Mouse (Mus musculus): ENCODE measurements around the gene Grin2a.

Grin2a gene

DNA sequence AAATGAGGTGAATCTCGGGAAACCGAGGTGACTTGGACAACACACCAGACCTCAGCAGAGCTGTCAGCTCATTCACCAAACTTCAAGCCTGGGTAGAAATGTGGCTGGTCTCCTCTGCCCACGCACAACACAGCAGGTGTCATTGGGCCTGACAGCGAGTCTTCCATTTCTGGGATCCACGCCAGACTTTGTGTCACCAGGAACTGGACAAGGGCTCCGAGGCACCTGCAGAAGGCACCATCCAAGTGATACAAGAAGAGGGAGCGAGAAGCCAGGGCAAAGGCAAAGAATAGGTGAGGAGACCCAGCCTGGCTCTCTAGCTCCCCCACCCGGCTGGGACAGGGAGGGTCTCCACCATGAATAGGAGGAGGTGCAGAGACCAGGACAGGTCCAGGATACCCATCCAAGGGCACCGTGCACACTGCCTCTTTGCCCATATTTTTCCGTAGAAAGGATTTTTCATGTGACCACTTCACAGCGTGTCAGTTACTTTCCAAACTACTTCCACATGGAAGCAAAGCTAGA lies 244.3 kb downstream of the Grin2a start:
- no peak for DNase-seq (ENCODE audit: low spot score)

DNA sequence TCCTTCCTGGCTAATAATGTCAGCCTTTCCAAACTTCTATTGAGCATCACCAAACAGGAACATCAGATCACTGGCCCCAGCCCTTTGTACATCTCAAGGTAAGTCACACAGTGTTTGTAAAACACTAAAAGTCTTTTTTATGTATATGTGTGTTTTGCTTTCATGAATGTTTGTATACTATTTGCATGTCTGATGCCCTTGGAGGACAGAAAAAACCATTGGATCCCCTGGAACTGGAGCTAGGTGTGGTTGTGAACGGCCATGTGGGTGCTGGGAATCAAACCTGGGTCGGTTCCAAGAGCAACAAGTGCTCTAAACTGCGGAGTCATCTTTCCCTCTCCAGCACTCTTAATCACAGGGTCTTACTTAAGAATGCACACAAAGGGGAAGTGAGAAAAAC lies 245.7 kb downstream of the Grin2a start:
- no peak for DNase-seq (ENCODE audit: low spot score)

DNA sequence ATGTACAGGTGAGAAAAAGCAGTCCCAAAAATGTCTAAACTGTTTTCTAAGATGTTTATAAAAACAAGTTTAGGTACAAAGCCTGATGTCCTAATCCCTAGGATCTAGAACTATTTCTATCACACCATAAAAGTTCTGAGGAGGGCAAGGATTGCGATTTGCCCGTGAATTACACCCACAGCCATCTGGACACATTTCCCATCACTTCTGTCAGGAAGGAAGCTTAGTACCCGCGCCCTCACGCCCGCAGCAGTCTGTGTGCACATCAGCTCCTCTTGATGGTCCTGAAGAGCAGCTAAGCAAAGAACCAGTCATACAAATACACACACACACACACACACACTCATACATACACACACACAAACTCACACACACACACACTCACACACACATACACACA lies 252.9 kb downstream of the Grin2a start:
- DNase-seq (ENCODE audit: low spot score), result no peak

DNA sequence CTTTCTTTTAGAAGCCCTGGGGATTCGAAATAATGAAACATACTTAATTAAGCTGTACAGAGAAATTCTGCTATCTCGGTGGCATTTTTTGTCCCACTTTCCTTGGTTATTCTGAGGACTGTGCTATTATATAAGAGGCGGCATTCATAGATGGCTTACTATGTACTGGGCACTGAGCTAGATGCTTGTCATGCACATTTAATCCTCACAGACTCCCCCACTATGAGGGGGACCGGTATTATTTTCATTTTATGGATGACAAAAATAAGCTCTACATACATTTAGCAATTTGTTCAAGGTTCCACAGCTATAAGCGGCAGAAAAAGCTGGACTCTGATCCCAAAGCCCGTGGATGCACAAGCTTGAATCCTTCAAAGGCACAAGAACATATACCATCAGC lies 256.7 kb downstream of the Grin2a start:
- DNase-seq (ENCODE audit: low spot score), result no peak

DNA sequence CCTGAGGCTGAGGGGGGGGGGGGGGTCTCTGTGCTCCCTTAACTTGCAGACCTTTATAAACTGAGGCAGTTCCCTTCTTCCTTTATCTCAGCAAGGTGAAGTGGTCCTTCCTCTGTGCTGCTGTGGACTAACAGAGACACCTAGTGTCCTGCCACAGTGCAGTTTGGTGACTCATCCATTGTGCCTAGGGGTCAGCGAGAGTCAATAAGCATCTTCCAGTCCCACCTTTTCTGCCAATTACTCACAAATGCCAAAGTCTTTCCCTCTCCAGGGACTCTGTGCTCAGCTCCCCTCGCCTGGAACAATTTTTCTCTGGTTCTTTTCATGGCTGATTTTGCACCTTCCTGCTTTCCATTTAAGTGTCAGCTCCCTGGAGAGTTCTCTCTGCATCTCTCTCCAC lies 258.2 kb downstream of the Grin2a start:
- DNase-seq (ENCODE audit: low spot score), result no peak

DNA sequence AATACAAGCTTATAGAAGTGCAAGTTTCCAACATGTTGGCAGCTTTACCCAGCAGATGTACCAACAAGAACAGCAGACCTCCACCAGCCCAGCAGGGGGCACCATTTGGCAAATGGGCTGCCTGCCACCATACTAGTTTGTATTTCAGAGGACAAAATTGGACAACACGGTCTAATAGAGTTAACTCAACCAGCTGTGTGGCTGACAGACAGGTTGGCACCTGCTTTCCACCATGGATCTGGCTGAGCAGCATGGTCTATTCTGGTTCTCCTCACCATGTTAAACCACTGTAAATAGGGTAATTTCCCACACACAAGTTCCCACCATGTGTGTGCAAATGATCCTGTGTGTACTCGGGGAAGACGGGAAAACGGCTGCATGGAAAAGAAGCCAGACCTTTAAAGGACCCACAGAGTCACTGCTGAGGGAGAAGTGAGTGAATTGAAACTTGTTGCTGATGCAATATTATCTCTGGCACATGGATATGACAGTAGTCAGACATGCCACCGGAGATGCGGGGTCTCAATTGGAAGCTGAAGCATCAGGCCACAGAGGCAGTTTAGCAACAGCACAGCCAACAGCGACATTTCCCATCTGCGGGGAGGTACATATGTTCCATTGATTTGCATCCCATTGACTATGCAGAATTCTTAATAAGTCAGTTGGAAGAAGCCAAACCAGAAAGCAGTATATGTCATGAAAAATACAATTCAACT lies 259.8 kb downstream of the Grin2a start:
- DNase-seq (ENCODE audit: low spot score), result no peak

DNA sequence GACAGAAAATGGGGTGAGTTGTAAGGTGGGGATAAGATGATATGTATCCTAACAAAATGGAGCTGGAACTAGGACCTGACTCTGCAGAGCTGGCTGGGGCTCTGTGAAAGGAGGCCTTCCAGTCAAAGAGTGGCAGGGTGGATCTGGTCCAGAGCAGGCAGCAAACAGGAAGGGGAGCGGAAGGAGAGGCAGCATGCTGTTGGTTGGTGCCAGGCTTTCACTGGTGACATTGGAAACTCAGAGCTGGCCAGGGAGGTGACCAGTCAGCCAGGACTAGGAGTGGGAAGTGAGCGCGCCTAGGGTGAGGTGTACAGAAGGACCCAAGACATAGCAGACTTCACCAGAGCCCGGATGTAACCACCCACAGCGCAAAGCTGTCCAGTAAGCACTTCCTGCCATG lies 267.8 kb downstream of the Grin2a start:
- no peak for DNase-seq (ENCODE audit: low spot score)

DNA sequence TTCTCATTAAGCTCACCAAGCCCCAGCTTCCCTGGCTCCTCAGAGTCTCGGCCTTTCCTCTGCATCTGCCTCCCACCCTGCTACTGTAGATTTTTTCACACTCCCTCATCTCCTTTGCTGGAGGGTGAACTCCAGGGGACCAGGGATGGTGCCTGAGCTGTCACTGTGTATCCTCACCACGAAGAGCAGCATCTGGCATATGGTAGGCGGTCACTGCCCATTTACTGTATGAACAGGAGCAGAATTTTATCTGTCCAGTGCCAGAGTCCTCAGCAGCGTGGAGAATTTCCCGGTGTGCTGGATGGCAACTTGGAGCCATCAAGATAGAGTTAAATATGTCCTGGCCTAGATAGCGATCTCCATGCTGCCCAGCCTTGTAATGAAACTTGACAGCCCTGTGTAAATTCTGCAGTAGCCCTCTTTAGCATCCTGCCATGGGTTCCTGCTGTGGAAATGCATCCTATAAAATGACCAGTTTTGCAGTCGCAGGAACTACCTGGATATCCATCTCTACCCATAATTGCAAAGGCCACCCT lies 269.7 kb downstream of the Grin2a start:
- DNase-seq (ENCODE audit: low spot score), result no peak

DNA sequence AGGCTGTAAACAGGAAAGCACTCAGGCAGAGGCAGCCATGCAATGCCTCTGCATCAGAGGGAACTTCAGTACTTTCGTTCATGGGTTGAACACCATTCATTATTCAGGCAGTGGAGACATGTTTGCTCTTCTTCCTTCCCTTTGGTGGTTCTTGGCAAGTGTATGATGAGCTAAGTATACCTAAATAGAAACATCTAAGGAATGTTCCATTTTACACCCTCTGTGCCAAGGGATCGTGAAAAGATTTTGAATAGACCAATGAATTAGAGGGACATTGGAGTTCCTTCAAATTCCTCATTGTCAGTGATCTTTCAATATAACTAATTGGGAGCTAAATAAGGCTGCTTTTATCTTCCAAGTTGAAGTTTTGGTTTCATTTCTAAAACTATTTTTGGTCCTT lies 284.0 kb downstream of the Grin2a start:
- no peak for DNase-seq (ENCODE audit: low spot score)

DNA sequence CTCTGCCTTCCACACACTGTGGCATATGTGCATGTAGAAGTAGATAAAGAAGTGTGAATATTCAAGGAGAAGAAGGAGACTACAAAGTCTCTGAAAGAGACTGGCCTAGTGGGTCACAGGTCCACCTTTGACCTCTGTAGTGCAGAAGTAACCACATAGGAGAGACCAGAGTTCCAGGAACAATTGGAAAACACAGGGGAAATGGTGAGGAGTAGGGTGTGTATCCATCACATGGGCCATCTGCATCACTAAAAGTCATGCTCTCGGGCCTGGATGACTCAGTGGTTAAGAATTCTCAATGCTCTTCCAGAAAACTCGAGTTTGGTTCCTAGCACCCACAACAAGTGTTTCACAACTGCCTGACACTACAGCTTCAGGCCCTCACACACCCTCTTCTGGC lies 285.4 kb downstream of the Grin2a start:
- no peak for DNase-seq (ENCODE audit: low spot score)

DNA sequence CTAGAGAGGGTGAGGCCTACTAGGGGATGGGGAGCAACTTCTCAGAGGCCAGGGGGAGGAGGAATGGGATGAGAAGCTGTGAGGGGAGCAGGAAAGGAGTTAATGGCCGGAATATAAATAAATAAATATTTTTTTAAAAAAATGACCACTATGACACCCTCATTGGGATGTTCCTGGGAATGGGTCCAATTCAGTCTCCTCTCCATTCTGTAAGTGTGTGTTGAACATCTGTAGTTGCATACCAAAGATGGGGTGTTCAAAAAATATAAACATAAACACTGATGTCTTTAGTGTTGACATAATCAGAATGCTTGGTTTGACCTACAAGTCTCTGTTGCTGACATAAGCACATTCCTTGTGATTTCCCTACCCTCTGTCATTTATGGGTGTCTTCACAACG lies 298.2 kb downstream of the Grin2a start:
- DNase-seq (ENCODE audit: low spot score), result no peak

DNA sequence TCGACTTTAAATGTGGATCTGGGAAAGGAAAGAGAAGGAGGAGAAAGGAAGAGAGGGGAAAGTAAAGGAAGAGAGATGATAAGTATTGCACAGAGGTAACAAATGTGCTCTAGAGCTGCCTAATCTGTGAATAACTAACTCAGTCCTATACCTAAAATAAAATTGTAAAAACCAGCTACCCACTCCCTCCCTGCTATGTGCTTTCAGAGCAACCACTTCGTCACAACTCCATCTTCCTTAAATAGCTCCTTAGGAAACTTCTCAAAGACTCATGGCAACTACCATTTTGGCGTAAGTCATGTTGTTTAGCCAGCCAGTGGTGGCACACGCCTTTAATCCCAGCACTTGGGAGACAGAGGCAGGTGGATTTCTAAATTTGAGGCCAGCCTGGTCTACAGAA lies 301.3 kb downstream of the Grin2a start:
- DNase-seq (ENCODE audit: low spot score), result no peak

DNA sequence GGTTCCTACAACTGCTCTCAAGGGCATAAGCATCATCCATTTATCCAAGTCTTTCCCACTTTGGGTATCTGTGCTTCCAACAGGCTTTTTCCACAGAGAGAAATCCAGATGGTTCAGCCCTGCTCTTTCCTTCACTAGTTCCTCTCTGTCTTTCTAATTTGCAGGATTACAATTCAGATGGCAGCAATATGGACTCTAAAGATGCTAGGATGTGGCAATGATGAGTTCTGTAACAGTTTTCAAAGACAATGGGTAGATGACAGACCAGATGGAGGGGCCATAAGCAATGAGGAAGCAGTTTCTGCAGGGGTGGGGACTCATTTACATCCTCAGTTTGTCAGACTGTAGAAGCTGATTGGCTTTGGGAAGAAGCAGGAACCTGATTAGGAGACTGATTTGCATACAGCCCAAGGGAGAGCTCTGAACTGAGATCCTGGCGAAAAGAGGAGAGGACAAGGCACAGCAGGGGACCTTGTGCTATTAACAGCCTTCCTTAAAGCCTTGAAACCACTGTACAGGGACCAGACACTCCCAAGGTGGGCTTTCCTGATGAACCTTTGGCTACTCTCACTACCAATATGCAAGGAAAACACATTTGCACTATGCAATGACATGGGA lies 306.7 kb downstream of the Grin2a start:
- DNase-seq (ENCODE audit: low spot score), result no peak

DNA sequence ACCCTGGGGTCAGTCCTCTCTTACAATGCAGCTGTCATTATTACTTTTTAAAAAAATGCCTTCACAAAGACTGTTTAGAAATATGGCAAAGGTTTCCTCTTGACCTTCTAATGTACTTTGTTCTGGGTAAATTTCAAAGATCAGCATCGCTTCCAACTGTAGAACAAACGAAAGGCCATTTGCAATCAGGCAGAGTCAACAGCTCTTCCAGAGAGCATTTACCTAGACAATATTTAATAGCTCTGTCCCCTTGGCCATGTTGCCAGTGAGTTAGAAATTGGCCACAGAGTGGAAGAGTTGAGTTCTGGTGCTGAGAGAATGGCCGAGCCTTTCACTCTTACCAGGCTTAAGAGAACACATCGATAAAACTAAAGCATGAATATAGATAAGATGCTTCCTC lies 314.8 kb downstream of the Grin2a start:
- DNase-seq (ENCODE audit: low spot score), result no peak

DNA sequence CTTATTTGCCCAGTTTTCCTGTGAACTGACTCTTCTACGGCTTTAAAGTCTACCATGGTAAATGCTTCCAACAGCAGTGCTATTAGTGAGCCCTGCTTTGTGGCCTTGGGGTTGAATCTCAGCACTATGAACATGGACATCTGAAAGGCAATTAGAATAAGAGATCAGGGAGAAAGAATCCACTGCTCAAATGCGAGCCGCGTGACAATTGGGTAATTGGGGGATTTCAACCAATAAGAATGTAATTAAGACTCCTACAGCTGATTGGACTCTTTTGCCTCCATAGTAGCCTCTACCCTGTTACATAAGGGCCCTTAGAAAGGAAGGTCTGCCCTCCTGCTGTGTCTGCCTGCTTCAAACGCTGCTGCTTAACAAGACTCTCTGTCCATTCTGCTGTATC lies 315.4 kb downstream of the Grin2a start:
- DNase-seq (ENCODE audit: low spot score), result no peak

DNA sequence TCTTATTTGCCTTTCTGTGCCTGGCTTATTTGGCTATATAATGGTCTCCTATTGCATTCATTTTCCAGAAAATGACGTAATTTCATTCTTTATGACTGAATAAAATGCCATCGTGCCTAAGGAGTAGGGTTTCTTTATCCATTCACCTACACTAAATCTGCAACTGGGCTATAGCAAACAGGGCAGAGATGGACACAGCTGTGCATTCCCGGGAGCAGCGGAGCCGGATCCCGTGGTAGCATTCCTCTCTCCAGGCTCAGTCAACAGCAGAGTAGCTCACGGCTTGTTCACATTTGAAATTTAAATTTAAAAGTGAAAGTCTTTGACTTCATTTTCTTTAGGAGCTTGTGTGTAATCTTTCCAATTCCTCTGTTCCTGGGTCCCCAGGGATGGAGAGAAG lies 316.6 kb downstream of the Grin2a start:
- no peak for DNase-seq (ENCODE audit: low spot score)

DNA sequence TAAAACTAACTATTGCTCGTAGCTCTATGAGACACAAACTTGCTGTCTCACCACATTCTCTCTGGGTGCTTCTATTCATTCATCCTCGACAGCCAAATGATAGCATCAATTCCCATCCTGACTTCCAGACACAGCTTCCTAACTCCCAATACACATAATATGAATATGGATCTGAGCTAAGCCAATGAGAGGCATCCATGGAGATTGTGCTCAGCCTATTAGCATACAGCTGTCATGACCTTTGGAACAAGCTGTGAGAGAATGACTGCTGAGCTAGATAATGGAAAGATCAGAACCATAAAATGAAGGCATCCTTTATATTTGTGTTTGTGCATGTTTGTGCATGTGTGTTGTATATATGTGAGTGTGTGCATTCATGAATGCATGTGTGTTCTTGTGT lies 323.0 kb downstream of the Grin2a start:
- DNase-seq (ENCODE audit: low spot score), result no peak

DNA sequence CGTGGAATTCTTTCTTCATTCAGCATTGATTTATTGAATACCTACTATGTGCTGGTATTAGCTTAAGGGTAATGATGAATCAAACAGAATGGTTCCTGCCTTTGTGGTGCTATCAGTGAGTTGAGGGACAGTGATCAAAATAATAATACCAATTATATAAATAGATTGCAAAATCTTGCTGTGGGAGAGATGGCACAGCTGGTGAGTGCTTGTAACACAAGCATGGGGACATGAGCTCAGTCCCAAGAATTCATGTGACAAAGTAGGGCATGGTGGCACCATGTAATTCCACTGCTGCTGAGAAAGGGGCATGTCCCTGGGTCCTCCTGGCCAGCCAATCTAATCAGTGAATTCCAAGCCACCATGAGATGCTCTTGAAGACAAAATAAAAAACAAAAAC lies 324.1 kb downstream of the Grin2a start:
- no peak for DNase-seq (ENCODE audit: low spot score)

DNA sequence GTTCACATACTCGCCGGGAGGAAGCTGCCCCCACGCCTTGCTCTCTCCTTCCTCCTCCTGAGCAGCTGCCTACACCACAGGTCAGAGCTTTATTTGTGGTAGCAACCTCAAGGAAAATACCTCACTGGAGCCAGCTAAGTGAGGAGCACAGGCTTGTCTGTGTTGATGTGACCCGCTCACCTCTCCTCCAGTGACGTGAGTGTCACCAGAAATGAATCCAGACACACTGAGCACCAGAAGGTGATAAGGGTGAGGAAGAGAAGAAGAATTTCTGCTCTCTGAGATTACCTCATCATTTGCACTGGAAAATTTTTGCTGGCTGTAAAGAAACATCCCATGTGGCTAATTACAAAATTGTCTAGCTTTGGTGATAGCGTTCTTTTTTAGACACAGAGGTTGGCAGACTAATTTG lies 324.6 kb downstream of the Grin2a start:
- no peak for DNase-seq (ENCODE audit: low spot score)

DNA sequence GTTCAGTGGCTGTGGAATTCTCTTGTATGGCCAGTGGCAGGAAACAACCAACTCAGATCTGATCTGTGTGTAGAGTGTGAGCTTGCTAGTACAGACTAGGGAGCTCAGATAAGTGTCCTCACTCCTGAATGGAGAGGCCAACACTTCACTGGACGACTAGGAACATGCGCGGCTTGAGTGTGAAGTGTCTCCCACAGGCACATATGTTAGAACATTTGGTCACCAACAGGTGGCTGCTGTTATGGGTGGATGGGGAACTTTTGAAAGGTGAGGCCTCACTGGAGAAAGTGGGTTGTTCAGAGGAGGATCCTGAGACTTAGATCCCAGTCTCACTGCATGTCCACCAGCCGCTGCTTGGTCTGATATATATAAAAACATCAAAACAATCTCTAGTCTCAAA lies 329.5 kb downstream of the Grin2a start:
- no peak for DNase-seq (ENCODE audit: low spot score)

DNA sequence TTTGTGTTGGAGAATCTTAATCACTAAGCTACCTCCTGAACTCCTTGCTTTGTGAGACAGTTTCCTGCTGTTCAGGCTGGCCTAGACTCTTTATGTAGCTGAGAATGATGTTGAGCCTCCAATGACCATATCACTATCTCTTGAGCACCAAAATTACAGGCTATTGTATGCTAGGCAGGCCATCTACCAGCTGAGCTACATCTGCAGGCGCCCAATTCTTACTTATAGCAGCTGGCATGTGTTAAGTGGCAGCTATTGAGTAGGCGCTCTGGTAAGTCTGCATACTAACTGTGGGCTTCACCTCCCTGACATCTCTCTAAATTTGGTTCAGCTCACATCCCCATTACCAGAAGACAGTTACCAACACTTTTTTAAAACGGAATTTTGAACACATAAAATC lies 331.3 kb downstream of the Grin2a start:
- no peak for DNase-seq (ENCODE audit: low spot score)

DNA sequence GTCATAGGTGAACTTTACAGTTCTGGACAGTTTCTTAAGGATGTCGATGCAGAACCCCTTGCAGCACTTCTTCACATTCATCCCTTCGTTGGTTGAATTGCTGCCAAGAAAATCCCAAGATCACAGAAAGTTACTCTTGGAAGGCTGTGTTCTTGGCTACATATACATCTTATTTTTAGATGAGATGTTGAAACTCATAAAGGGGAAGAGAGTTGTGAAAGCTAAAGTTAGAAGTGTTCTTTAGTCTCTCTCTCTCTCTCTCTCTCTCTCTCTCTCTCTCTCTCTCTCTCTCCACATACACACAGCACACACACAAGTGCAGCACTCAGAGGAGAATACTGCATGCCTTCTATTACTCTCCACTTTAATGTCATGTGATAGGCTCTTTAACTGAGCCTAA lies 331.9 kb downstream of the Grin2a start:
- DNase-seq (ENCODE audit: low spot score), result no peak

DNA sequence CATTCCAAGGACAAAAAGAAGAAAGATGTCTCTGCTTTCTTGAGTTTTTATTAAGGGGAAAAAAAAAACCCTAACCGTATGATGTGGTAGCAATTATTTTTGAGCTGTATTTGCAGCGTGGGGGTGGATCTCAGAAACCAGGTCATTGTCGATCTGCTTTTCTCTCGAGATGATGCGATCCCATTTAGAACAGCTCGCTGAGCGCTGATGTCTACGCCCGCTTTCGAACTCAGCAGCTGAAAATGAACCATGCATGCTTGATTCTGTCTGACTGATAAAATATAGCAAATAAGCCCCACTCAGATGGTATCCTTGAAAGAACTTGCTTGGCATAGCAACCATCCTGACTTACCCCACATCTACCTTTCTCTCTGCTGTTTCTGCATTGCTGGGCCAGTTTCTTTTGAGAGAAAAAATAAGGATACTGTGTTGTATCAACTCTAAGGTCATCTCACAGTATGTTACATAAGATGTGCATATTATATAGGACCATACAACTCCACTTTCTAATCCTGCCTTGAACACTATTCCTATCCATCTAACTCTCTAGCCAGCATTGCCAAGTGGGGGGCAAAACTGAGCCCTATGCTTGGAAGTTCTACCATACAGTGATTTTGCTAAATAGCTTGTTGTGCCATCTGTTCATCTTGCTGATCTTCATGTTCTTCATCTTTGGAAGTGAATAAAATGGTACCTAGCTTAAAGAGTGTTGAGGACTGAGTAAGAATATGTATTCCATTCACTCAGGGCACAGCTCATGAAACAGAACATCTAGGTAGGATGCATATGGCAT lies 369.5 kb downstream of the Grin2a start:
- DNase-seq (ENCODE audit: low spot score), result no peak

All from ovary, postnatal 14 days (tissue).